Mouse (Mus musculus) heart, embryonic 10.5 days (tissue): Measurements from ENCODE around the gene Srgap3. TPM values are rescaled to one million over a fixed set of nuclear protein-coding genes. Genes with fewer than 3 reads are reported as not detected.

Source experiments
- DNase-seq: peaks from one replicate; pipeline ENCODE4 v3.0.0-alpha.2; 2017; ENCODE audit warnings: low spot score
- H3K27ac ChIP-seq: fragments of 300-500 bp; sonication (generic); 2 replicates; pipeline ENCODE4 v1.5.1; 2016; ENCODE audit warnings: mild to moderate bottlenecking
- H3K27me3 ChIP-seq: fragments of 300-500 bp; sonication (generic); 2 replicates; pipeline ENCODE4 v1.6.1; 2016; ENCODE audit warnings: mild to moderate bottlenecking; ENCODE audit not compliant: poor library complexity, insufficient read depth, severe bottlenecking
- H3K36me3 ChIP-seq: fragments of 300-500 bp; sonication (generic); 2 replicates; pipeline ENCODE4 v1.6.1; 2016; ENCODE audit warnings: mild to moderate bottlenecking, moderate library complexity
- H3K4me1 ChIP-seq: fragments of 300-500 bp; sonication (generic); 2 replicates; pipeline ENCODE4 v1.6.1; 2016; ENCODE audit warnings: mild to moderate bottlenecking
- H3K4me3 ChIP-seq: fragments of 300-500 bp; sonication (generic); 2 replicates; pipeline ENCODE4 v1.5.1; 2016; ENCODE audit warnings: mild to moderate bottlenecking, moderate library complexity
- H3K9me3 ChIP-seq: fragments of 300-500 bp; sonication (generic); 2 replicates; pipeline ENCODE4 v1.6.1; 2016; ENCODE audit warnings: mild to moderate bottlenecking, moderate library complexity
- WGBS: fragments of 180-500 bp; shearing (Covaris S2); methylation state at CpG from one replicate; pipeline ENCODE4 v1.1.7; 2016; 5-methylcytosine and 5-hydroxymethylcytosine counted together
- polyA plus RNA-seq: library from polyadenylated mRNA; unstranded; fragments of >200 nt; fragmentation: Nextera tagmentation; extraction: Ambion mirVana; gene quantifications from 2 replicates; pipeline ENCODE4 v1.2.1, GENCODE M21; 2016

Srgap3 gene
- polyA plus RNA-seq, 1 experiment from 2014 or later = 1.4 TPM

- no peak for DNase-seq
- 0 out of 2 replicates have a peak, but pooled peaks cover 3% of the 10 kb centered on the region for H3K4me1 ChIP-seq
- no peaks in the 10 kb centered on the region for H3K9me3 ChIP-seq
- no peak overlapping the region for H3K4me3 ChIP-seq
- WGBS = 95% methylated on average over 5 of the region's 5 CpGs
- H3K27ac ChIP-seq = no peak overlapping the region
- peaks cover 22% of the 10 kb centered on the region for H3K36me3 ChIP-seq
- H3K27me3 ChIP-seq = peaks cover 10% of the 10 kb centered on the region; the same call in 1 of the 2 replicates
These were observed 252.6 kb downstream of the Srgap3 start for GRCm38 (mm10) chr6:112694492-112694891.

GRCm38 (mm10) chr6:112691523-112691922, 255.5 kb downstream of the Srgap3 start:
- WGBS = 89% methylated on average over 1 of the region's 1 CpGs
- H3K36me3 ChIP-seq = peaks cover 22% of the 10 kb centered on the region

GRCm38 (mm10) chr6:112688033-112688432, 259.0 kb downstream of the Srgap3 start:
- 84% methylated on average over 3 of the region's 3 CpGs for WGBS
- no peak overlapping the region for H3K27ac ChIP-seq
- H3K4me1 ChIP-seq = no peaks in the 10 kb centered on the region
- no peaks in the 10 kb centered on the region for H3K27me3 ChIP-seq
- H3K4me3 ChIP-seq = no peak overlapping the region
- H3K9me3 ChIP-seq = no peaks in the 10 kb centered on the region
- DNase-seq = no peak
- peaks cover 28% of the 10 kb centered on the region for H3K36me3 ChIP-seq

More at GRCm38 (mm10) chr6:112691523-112691922, 255.5 kb downstream of the Srgap3 start:
- DNase-seq = no peak
- H3K4me3 ChIP-seq = no peak overlapping the region
- no peaks in the 10 kb centered on the region for H3K27me3 ChIP-seq
- 0 out of 2 replicates have a peak, but pooled peaks cover 3% of the 10 kb centered on the region for H3K4me1 ChIP-seq
- H3K9me3 ChIP-seq = no peaks in the 10 kb centered on the region
- H3K27ac ChIP-seq = no peak overlapping the region

GRCm38 (mm10) chr6:112686485-112686884, 260.6 kb downstream of the Srgap3 start:
- Histone ChIP-seq H3K4me1 (no peaks in the 10 kb centered on the region), H3K9me3 (no peaks in the 10 kb centered on the region), H3K4me3 (no peak overlapping the region), H3K36me3 (peaks cover 22% of the 10 kb centered on the region), H3K27me3 (no peaks in the 10 kb centered on the region), H3K27ac (no peak overlapping the region)
- no peak for DNase-seq
- WGBS = 75% methylated on average over 7 of the region's 7 CpGs

- Histone ChIP-seq H3K27me3 (no peaks in the 10 kb centered on the region), H3K4me1 (no peaks in the 10 kb centered on the region), H3K27ac (no peak overlapping the region), H3K9me3 (no peaks in the 10 kb centered on the region), H3K4me3 (no peak overlapping the region), H3K36me3 (peaks cover 26% of the 10 kb centered on the region)
- 79% methylated on average over 2 of the region's 2 CpGs for WGBS
- no peak for DNase-seq
These were observed 263.0 kb downstream of the Srgap3 start for GRCm38 (mm10) chr6:112684065-112684464.

Other genes with a start within 250 kb of the Srgap3 start
- 51.7 and 54.8 TPM in 2 replicates for gene Thumpd3, start 99.0 kb upstream of the Srgap3 start, polyA plus RNA-seq
- gene Setd5, start 130.1 kb upstream of the Srgap3 start, polyA plus RNA-seq = 69.8 and 82.2 TPM in 2 replicates
- 0.49 and 1.0 TPM in 2 replicates for gene Lhfpl4, start 248.1 kb upstream of the Srgap3 start, polyA plus RNA-seq